Mouse (Mus musculus): ENCODE results near the gene Ncoa7. TPM values are rescaled to one million over a fixed set of nuclear protein-coding genes. Genes with fewer than 3 reads are reported as not detected.

The Ncoa7 gene
- polyA plus RNA-seq (2014; fragmentation: Nextera tagmentation; extraction: Ambion mirVana), result 10.6 TPM in 2 replicates

DNA sequence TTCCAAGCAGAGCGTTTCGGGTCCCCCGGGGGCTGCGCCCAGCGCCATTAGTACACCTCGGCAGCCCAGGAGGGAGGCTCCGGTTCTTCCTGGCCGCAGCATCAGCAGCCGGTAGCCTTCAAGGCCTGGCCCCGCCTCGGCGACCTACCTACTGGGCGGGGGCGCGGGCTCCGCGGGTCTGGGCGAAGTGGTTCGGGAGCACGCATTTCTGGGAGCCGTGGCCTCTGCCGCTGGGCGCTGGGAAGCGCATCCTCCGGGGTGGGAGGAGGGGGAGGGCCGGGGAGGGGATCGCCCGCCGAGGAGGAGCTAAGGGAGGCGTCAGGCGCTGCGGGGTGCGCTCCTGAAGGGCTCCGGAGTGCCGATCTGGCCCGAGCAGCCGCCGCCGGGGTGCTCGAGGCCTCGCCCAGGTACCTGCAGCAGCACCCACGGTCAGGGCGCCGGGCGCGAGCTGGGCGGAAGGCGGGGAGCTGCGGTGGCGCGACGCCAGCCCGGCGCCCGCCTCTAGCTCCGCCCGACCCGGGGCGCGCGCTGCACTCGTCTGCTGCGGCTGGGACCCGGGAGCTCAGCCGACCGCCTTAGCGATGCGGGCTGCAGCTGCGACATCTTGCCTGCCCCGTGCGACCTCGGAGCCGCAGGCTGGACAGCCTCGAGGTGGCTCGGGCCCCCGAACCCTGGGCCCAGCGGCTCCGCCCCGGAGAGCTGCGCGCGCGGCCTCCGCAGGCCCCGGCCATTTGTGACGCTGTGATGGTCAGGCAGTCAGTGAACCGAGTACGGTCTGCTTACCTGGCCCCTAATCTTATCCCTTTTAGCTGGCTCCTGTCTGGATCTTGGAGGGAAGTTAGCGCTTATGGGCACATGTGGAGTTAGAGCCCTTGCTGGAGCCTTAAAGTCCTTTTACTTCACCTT lies at the start of gene Ncoa7:
TSS of gene Ncoa7 (minus strand) at position 646 of the 906 bp plus-strand sequence.
- under 1% methylated on average over 33 of the region's 89 CpGs for WGBS
- H3K9ac ChIP-seq (ENCODE audit: low read depth, low read length), result peak within 1 kb of the TSS; percentile 87
- ATAC-seq (ENCODE audit: low read depth), result peak; percentile 93
- H3K4me1 ChIP-seq (ENCODE audit: control insufficient read depth, insufficient read depth, low read length), result no peaks in the 10 kb centered on the region
- peak within 1 kb of the TSS; percentile 95 for H3K27ac ChIP-seq (replicated peaks; ENCODE audit: low read depth, low read length)
- no peaks in the 10 kb centered on the region for H3K9me3 ChIP-seq (ENCODE audit: control insufficient read depth, low read length)
- no peaks in the 10 kb centered on the region for H3K36me3 ChIP-seq (ENCODE audit: control insufficient read depth, insufficient read depth, low read length)
- peak within 1 kb of the TSS; percentile 75 for H3K4me3 ChIP-seq (ENCODE audit: low read depth, low read length)
- peak; percentile 84 for DNase-seq (ENCODE audit: low spot score)
- H3K4me2 ChIP-seq (ENCODE audit: low read depth, low read length), result peak within 1 kb of the TSS; percentile 69
- H3K27me3 ChIP-seq (replicated peaks; ENCODE audit: control insufficient read depth, insufficient read depth, low read length), result no peaks in the 10 kb centered on the region

- H3K9ac ChIP-seq (ENCODE audit: low read depth, low read length), result no peak overlapping the region
- peaks cover 56% of the 10 kb centered on the region for H3K27me3 ChIP-seq (replicated peaks; ENCODE audit: control insufficient read depth, insufficient read depth, low read length)
- 17% methylated on average over 13 of the region's 13 CpGs for WGBS
- H3K9me3 ChIP-seq (ENCODE audit: control insufficient read depth, low read length), result no peaks in the 10 kb centered on the region
- no peak overlapping the region for H3K27ac ChIP-seq (replicated peaks; ENCODE audit: low read depth, low read length)
- no peak for ATAC-seq (ENCODE audit: low read depth)
- no peaks in the 10 kb centered on the region for H3K36me3 ChIP-seq (ENCODE audit: control insufficient read depth, insufficient read depth, low read length)
- H3K4me1 ChIP-seq (ENCODE audit: control insufficient read depth, insufficient read depth, low read length), result peaks cover 20% of the 10 kb centered on the region
- DNase-seq (ENCODE audit: low spot score), result no peak
- peak overlapping the region; percentile 51; the same call in 1 of the 2 replicates for H3K4me3 ChIP-seq (ENCODE audit: low read depth, low read length)
- H3K4me2 ChIP-seq (ENCODE audit: low read depth, low read length), result peak overlapping the region; percentile 90; the same call in 1 of the 2 replicates
Observed at GRCm38 (mm10) chr10:30845101-30845825, 42.1 kb upstream of the Ncoa7 start.

DNA sequence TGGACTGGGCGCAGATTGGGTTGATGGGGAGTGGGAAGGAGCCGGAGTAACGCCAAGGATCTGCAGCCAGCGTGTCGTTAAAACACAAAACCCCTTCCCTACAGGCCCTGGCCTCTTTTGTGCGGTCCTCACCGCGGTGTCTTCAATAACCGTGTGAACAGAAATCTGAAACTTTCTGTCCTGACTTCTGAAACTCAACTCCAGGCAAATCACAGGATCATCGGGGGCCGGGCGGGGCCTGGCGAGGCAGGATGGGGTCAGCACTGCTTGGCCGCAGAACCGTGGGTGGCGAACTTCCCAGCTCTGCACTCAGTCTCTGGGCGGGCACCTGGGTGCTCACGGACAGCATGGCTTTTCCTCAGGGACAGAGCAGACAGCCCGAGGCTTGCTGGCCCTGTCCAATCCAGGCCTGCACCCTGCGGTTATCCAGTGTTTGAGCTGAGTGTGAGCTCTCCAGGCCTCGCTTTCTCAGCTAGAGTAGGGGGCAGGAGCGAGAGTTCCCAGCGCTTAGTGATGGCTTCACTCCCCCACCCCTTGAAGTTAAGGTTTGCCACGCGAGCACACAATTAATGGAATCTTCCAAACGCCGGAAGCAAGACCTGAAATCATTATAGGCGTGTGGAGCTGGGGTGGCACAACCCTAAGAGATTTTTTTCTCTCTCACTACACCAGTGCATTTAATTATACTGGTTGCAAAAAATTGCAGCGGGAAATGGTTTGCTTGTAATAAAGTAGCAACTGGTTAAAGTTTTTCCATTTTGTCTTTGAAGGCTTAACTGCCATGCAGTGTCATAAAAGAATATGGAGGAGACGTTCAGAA lies 41.3 kb upstream of the Ncoa7 start:
- no peak for ATAC-seq (ENCODE audit: low read depth)
- DNase-seq (ENCODE audit: low spot score), result peak; percentile 24
- H3K27ac ChIP-seq (replicated peaks; ENCODE audit: low read depth, low read length), result peak overlapping the region; percentile 46; the same call in 1 of the 2 replicates
- H3K36me3 ChIP-seq (ENCODE audit: control insufficient read depth, insufficient read depth, low read length), result no peaks in the 10 kb centered on the region
- H3K9ac ChIP-seq (ENCODE audit: low read depth, low read length), result peak overlapping the region; percentile 49
- H3K9me3 ChIP-seq (ENCODE audit: control insufficient read depth, low read length), result no peaks in the 10 kb centered on the region
- 5% methylated on average over 30 of the region's 30 CpGs for WGBS
- H3K4me1 ChIP-seq (ENCODE audit: control insufficient read depth, insufficient read depth, low read length), result peaks cover 20% of the 10 kb centered on the region
- peak overlapping the region; percentile 90 for H3K4me2 ChIP-seq (ENCODE audit: low read depth, low read length)
- peaks cover 56% of the 10 kb centered on the region for H3K27me3 ChIP-seq (replicated peaks; ENCODE audit: control insufficient read depth, insufficient read depth, low read length)
- peak overlapping the region; percentile 51 for H3K4me3 ChIP-seq (ENCODE audit: low read depth, low read length)

- peak overlapping the region; percentile 49 for H3K9ac ChIP-seq (ENCODE audit: low read depth, low read length)
- under 1% methylated on average over 21 of the region's 21 CpGs for WGBS
- ATAC-seq (ENCODE audit: low read depth), result no peak
- H3K27me3 ChIP-seq (replicated peaks; ENCODE audit: control insufficient read depth, insufficient read depth, low read length), result peaks cover 56% of the 10 kb centered on the region
- H3K27ac ChIP-seq (replicated peaks; ENCODE audit: low read depth, low read length), result peak overlapping the region; percentile 46; the same call in 1 of the 2 replicates
- no peaks in the 10 kb centered on the region for H3K36me3 ChIP-seq (ENCODE audit: control insufficient read depth, insufficient read depth, low read length)
- peak overlapping the region; percentile 51 for H3K4me3 ChIP-seq (ENCODE audit: low read depth, low read length)
- peak overlapping the region; percentile 90 for H3K4me2 ChIP-seq (ENCODE audit: low read depth, low read length)
- H3K9me3 ChIP-seq (ENCODE audit: control insufficient read depth, low read length), result no peaks in the 10 kb centered on the region
- H3K4me1 ChIP-seq (ENCODE audit: control insufficient read depth, insufficient read depth, low read length), result peaks cover 20% of the 10 kb centered on the region
- peak; percentile 56 for DNase-seq (ENCODE audit: low spot score)
Observed at GRCm38 (mm10) chr10:30843438-30844190, 40.5 kb upstream of the Ncoa7 start.

DNA sequence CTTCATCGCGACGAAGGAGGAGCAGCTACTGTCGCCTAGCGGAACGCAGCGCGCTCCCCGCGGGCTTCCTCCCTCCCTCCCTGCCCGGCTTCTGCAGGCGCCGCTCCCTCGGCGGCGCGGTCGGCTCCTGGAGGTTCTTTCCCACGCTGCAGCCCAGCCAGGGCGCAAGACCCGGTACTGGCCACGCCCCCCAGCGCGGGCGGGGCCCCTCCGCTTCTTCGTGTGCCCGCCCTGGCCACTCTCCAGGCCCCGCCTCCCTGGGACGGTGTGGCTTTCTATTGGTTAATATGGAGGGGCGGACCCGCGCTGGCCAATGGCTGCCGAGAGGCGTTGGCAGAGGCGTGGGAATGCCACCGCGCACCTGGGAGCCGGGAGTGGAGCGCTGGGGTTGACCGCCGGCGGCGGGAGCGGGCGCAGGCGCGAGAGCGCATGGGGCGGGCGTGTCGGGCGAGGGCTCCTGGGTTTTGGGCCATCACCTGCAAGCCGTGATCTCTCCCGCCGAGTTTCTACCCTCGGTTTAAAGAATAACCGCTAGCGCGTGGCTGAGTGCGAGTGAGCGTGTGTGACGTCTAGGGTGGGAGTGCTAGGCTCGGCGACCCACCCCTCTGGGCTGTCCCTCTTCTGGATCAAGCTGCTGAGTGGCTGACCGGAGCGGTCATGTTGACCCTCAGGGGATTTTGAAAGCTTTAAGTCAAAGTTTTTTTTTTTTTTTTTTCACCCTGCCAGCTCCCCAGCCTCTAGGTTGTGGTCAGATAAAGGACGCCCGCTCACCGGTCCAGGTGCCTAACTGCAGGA lies 39.7 kb upstream of the Ncoa7 start, which contains the start of gene Hey2:
TSS of gene Hey2 (minus strand) at position 159 of the 795 bp plus-strand sequence.
- H3K27ac ChIP-seq (replicated peaks; ENCODE audit: low read depth, low read length), result peak within 1 kb of the TSS; percentile 46; the same call in 1 of the 2 replicates
- peak within 1 kb of the TSS; percentile 55 for H3K9ac ChIP-seq (ENCODE audit: low read depth, low read length)
- H3K4me3 ChIP-seq (ENCODE audit: low read depth, low read length), result peak within 1 kb of the TSS; percentile 51
- H3K4me2 ChIP-seq (ENCODE audit: low read depth, low read length), result peak within 1 kb of the TSS; percentile 90
- H3K4me1 ChIP-seq (ENCODE audit: control insufficient read depth, insufficient read depth, low read length), result peaks cover 20% of the 10 kb centered on the region
- no peaks in the 10 kb centered on the region for H3K9me3 ChIP-seq (ENCODE audit: control insufficient read depth, low read length)
- ATAC-seq (ENCODE audit: low read depth), result peak; percentile 99
- H3K36me3 ChIP-seq (ENCODE audit: control insufficient read depth, insufficient read depth, low read length), result no peaks in the 10 kb centered on the region
- DNase-seq (ENCODE audit: low spot score), result peak; percentile 98
- WGBS, result under 1% methylated on average over 56 of the region's 70 CpGs
- peaks cover 56% of the 10 kb centered on the region for H3K27me3 ChIP-seq (replicated peaks; ENCODE audit: control insufficient read depth, insufficient read depth, low read length)

GRCm38 (mm10) chr10:30842228-30842627 lies 39.1 kb upstream of the Ncoa7 start:
- WGBS, result under 1% methylated on average over 28 of the region's 29 CpGs
- H3K27me3 ChIP-seq (replicated peaks; ENCODE audit: control insufficient read depth, insufficient read depth, low read length), result peaks cover 56% of the 10 kb centered on the region
- H3K9ac ChIP-seq (ENCODE audit: low read depth, low read length), result peak overlapping the region; percentile 55
- no peaks in the 10 kb centered on the region for H3K9me3 ChIP-seq (ENCODE audit: control insufficient read depth, low read length)
- H3K4me2 ChIP-seq (ENCODE audit: low read depth, low read length), result peak overlapping the region; percentile 90
- H3K4me1 ChIP-seq (ENCODE audit: control insufficient read depth, insufficient read depth, low read length), result peaks cover 20% of the 10 kb centered on the region
- ATAC-seq (ENCODE audit: low read depth) (peak; percentile 24), DNase-seq (ENCODE audit: low spot score) (no peak)
- no peak overlapping the region for H3K27ac ChIP-seq (replicated peaks; ENCODE audit: low read depth, low read length)
- H3K36me3 ChIP-seq (ENCODE audit: control insufficient read depth, insufficient read depth, low read length), result no peaks in the 10 kb centered on the region
- H3K4me3 ChIP-seq (ENCODE audit: low read depth, low read length), result peak overlapping the region; percentile 51

GRCm38 (mm10) chr10:30840824-30841223 lies 37.7 kb upstream of the Ncoa7 start:
- peak overlapping the region; percentile 90 for H3K4me2 ChIP-seq (ENCODE audit: low read depth, low read length)
- H3K4me3 ChIP-seq (ENCODE audit: low read depth, low read length), result peak overlapping the region; percentile 51
- H3K9me3 ChIP-seq (ENCODE audit: control insufficient read depth, low read length), result no peaks in the 10 kb centered on the region
- ATAC-seq (ENCODE audit: low read depth), result no peak
- DNase-seq (ENCODE audit: low spot score), result no peak
- H3K4me1 ChIP-seq (ENCODE audit: control insufficient read depth, insufficient read depth, low read length), result peaks cover 20% of the 10 kb centered on the region
- peaks cover 42% of the 10 kb centered on the region for H3K27me3 ChIP-seq (replicated peaks; ENCODE audit: control insufficient read depth, insufficient read depth, low read length)
- no peaks in the 10 kb centered on the region for H3K36me3 ChIP-seq (ENCODE audit: control insufficient read depth, insufficient read depth, low read length)
- H3K27ac ChIP-seq (replicated peaks; ENCODE audit: low read depth, low read length), result no peak overlapping the region
- WGBS, result 71% methylated on average over 5 of the region's 5 CpGs
- H3K9ac ChIP-seq (ENCODE audit: low read depth, low read length), result peak overlapping the region; percentile 49; the same call in 1 of the 2 replicates

All from embryonic facial prominence, embryonic 14.5 days (tissue).